Mouse (Mus musculus) gastrocnemius, adult 8-10 months (tissue): ENCODE measurements around the gene Nudt2. TPM values are rescaled to one million over a fixed set of nuclear protein-coding genes. Genes with fewer than 3 reads are reported as not detected.

ENCODE experiments used
- DNase-seq, 2 experiments: peaks; one replicate each; pipeline ENCODE4 v3.0.0; 2022; ENCODE audit warnings: low spot score in 2 of 2
- total RNA-seq, 4 experiments: library from RNA; stranded (reverse); gene quantifications; 2 replicates each; pipeline ENCODE4 v1.2.4; 2022

The Nudt2 gene
- total RNA-seq, 4 experiments from 2014 or later: 23.9 to 32.6 (median 27.9) TPM

GRCm38 (mm10) chr4:41518349-41518748 is 53.4 kb downstream of the Nudt2 start:
- no peak for DNase-seq

GRCm38 (mm10) chr4:41519195-41519594 is 54.2 kb downstream of the Nudt2 start:
- no peak for DNase-seq

- no peak for DNase-seq
Observed at GRCm38 (mm10) chr4:41520641-41521040, 55.7 kb downstream of the Nudt2 start.

GRCm38 (mm10) chr4:41522136-41522535 is 57.2 kb downstream of the Nudt2 start:
- no peak for DNase-seq

- DNase-seq: no peak
Observed at GRCm38 (mm10) chr4:41522788-41523187, 57.8 kb downstream of the Nudt2 start.

GRCm38 (mm10) chr4:41523839-41524238 is 58.9 kb downstream of the Nudt2 start:
- no peak for DNase-seq

GRCm38 (mm10) chr4:41524829-41525228 is 59.9 kb downstream of the Nudt2 start:
- DNase-seq: no peak

- no peak for DNase-seq
Observed at GRCm38 (mm10) chr4:41526553-41526952, 61.6 kb downstream of the Nudt2 start.

- DNase-seq: no peak
Observed at GRCm38 (mm10) chr4:41527076-41527475, 62.1 kb downstream of the Nudt2 start.

- peak; percentile 58 to 75 for DNase-seq
Observed at GRCm38 (mm10) chr4:41527996-41528395, 63.0 kb downstream of the Nudt2 start.

Other genes with a start within 250 kb of the Nudt2 start
- 10 to 100 TPM; 72.8 to 87.2 (median 82.4) TPM for gene Ubap2, start 190.0 kb upstream of the Nudt2 start, total RNA-seq
- 10 to 100 TPM; 27.4 to 30.4 (median 28.7) TPM for gene Dcaf12, start 150.3 kb upstream of the Nudt2 start, total RNA-seq
- gene Ubap1, start 116.2 kb upstream of the Nudt2 start, total RNA-seq: 10 to 100 TPM; 36.8 to 54.6 (median 42.7) TPM
- under 1 TPM; 0.12 to 0.36 (median 0.15) TPM for gene Kif24, start 264 bp upstream of the Nudt2 start, total RNA-seq
- 100 to 1,000 TPM in 1 of 4 experiments, 10 to 100 TPM in 3; 65.9 to 101 (median 86.2) TPM for gene AI464131, start 37.9 kb downstream of the Nudt2 start, total RNA-seq
- gene 1110017D15Rik, start 52.2 kb downstream of the Nudt2 start, total RNA-seq: not detected
- 10 to 100 TPM; 19.1 to 29.8 (median 24.0) TPM for gene Fam219a, start 104.4 kb downstream of the Nudt2 start, total RNA-seq
- 1 to 10 TPM in 1 of 4 experiments, under 1 TPM in 2, not detected in 1; 0.88 to 1.1 (median 0.94) TPM for gene Dnaic1, start 104.6 kb downstream of the Nudt2 start, total RNA-seq
- 10 to 100 TPM in 3 of 4 experiments, 1 to 10 TPM in 1; 8.4 to 13.1 (median 10.3) TPM for gene Enho, start 175.2 kb downstream of the Nudt2 start, total RNA-seq
- gene Cntfr, start 231.9 kb downstream of the Nudt2 start, total RNA-seq: 10 to 100 TPM; 17.8 to 25.6 (median 22.5) TPM
- 10 to 100 TPM; 41.4 to 51.9 (median 49.4) TPM for gene Il11ra1, start 234.8 kb downstream of the Nudt2 start, total RNA-seq
- gene Rpp25l, start 248.4 kb downstream of the Nudt2 start, total RNA-seq: 10 to 100 TPM; 57.2 to 67.4 (median 59.9) TPM